Mouse (Mus musculus) adrenal gland (tissue): ENCODE results near the gene Poglut1.

ENCODE experiments used
- intact Hi-C: fragments of 180-260 bp; cut with DNase I; formaldehyde crosslinking; loops from one replicate; pipeline ENCODE4 v1.15.1; 2025

Gene Poglut1

DNA sequence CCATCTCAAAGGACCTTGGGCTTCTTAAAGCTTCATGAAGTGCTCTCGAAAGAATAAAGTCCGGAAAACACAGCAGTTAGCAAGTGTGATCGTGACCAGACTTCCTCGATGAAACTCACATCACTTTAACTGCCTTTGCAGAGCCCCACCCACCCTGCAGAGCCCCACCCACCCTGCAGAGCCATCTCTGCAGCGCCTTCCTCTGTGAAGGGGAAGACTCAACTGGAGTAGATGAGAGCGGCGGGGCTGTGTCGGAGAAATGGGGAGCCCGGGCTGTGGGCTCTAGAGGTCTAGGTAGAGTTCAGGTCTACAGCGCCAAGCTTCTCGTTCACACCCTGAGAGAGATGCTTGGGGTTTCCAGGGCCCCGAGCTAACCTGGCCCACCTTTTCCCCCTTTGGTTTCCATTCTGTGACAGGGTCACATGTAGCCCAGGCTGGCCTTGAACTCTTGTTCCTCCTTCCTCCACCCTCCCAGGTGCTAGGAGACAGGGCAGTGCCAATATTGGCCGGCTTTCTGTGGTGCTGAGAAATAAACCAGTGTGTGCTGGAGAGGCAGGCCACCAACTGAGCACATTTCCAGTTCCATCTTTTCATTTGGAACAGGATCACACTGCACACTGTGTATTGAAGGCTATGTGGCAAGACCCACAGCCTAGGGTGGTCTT, 11.2 kb downstream of the Poglut1 start:
- intact Hi-C loops: loop anchor here (5.0 to 10.0 kb wide), 2 partner anchors 186 to 273 kb away; no protein-coding TSS in a partner anchor

GRCm38 (mm10) chr16:38536544-38537146, 13.4 kb downstream of the Poglut1 start:
- intact Hi-C loops: loop anchor here (5.0 to 10.0 kb wide), 2 partner anchors 188 to 276 kb away; no protein-coding TSS in a partner anchor

DNA sequence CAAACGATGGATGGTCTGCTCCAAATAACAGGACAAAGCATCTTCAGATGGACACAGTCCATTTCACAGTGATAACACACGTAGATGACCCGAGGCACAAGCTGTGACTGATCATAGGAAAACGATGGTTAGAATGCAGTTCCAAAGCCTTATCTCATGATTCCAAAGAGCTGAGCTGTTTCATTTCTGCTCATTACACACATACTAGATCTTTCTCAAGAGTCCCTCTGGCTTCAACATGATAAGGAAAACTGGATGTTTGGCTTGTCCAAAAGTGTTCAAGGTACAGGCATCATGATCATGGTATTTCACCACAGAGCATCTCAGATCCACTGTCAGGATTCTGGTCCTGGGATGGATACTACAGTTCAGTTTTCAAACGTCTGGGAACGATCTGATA, 23.8 kb downstream of the Poglut1 start:
- intact Hi-C loops: no loop called here

DNA sequence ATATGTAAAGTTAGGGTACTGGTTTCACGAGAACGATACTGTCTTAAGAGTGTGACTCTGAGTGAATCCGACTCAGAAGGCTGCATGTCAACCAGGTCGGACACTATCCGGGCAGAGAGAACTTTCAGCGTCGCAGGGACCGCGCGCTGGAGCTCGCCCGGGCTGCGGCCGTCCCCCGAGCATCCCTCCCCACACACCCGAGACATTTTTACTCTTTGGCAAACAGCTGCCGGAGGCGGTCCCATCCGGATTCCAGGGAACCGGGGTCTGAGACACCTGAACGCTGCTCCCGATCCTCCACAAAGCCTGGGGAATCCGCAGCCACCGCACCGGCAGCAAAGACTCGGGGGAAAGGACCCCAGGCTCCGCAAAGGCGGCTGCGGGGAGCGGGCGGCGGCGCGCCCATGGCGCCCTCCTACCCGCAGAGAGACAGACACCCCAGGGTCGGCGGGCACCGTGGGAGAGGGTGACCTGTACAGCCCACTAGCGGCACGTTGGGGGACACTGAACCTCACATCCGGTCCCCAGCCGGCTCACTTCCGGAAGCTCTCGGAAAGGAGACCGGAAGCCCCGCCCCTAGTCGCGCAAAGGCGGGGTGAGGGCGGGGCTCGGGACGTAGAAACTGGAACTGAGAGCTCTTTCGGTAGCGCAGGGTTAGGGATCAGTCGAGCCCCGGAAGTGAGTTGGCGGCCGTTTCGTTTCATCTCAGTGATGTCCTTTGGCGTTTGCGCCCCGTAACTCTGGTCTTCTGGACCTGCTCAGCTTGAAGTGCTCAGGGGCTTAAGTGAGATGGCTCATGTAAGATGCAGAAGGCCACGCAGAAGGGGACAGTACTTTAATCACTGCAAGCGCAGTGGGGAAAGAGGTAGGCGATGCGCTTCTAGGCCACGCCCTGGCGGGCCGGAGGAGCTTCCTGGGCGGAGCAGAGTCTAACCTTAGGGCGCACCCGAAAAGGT, 27.7 kb downstream of the Poglut1 start, which contains the start of gene Timmdc1:
Gene Timmdc1, minus strand, starts transcription at position 535 of the 956 bp plus-strand sequence.
- intact Hi-C loops: no loop called here

DNA sequence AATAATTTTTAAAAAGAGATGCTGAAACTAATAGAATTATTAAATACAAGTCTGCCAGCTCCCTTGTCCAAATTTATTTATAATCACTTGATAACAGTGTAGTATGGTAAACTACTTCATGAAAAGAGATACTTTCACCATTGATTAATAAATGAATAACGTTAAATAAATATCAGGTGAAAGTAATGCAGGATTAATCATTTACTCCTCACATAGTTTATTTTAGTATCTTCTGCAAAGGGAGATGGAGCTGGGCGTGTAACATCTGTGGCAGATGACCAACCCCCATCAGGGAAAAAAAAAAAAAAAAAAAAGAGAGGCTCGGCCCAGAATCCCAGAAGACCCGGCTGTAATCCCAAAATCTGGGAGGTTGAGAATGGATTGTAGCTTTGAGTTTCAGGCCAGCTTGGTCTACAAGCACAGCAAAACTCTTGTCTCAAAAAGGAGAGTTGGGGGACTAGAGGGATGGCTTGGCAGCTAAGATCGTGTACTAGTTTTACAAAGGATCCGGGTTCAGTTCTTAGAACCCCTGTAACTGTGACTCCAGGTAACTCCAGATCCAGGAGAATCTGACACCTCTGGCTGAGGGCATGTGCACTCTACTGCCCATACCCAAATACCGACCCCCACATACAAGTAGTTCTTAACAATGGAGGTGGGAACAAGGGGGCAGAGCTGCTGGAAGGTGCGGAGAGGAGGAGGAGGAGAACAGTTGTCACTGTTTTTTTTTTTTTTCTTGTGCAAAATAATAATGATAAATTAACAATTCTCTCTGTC, 28.7 kb downstream of the Poglut1 start:
- intact Hi-C loops: no loop called here

GRCm38 (mm10) chr16:38519140-38519539, 30.9 kb downstream of the Poglut1 start:
- intact Hi-C loops: no loop called here

DNA sequence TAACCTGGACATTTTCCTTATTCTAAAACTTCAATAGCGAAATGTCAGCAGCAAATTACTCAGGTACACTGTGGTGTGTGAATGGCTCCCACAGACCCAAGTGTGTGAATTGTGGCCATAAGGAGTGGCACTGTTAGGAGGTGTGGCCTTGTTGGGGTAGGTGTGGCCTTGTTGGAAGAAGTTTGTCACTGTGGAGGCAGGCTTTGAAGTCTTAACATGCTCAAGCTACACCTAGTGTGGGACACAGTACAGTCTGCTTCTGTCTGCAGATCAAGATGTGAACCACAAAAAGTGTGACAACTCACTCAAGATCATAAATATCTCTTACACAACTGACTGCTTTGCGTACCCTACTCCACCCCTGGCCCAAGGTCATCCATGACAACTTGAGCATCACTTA, 39.2 kb downstream of the Poglut1 start:
- intact Hi-C loops: no loop called here

GRCm38 (mm10) chr16:38506041-38506634, 43.9 kb downstream of the Poglut1 start:
- intact Hi-C loops: loop anchor here (5.0 to 10.0 kb wide), 2 partner anchors 159 to 511 kb away; partner anchors contain the start of genes Cox17 and Gm21987

- intact Hi-C loops: loop anchor here (10.0 kb wide), 1 partner anchor 509 kb away; no protein-coding TSS in a partner anchor
Measured at GRCm38 (mm10) chr16:38503528-38503927, 46.5 kb downstream of the Poglut1 start.

DNA sequence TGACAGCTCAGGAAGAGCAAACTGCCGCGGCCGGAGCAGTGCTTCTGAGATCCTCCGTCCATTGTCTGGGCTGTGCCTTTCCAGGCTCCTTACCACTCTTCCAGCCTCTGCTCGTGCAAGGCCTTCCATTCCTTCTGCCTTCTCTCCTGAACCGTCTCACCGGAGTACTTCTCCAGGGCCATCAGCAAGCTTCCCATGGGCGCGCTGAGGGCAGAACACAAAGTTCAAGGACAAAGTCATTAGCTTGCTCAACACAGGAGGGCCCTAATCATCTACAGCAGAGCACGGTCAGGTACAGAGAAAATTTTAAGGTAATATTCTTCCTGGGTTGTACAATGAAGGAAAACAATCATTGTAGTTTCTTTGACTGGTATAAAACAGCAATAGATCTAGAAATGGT, 47.6 kb downstream of the Poglut1 start:
- intact Hi-C loops: loop anchor here (10.0 kb wide), 1 partner anchor 508 kb away; no protein-coding TSS in a partner anchor

DNA sequence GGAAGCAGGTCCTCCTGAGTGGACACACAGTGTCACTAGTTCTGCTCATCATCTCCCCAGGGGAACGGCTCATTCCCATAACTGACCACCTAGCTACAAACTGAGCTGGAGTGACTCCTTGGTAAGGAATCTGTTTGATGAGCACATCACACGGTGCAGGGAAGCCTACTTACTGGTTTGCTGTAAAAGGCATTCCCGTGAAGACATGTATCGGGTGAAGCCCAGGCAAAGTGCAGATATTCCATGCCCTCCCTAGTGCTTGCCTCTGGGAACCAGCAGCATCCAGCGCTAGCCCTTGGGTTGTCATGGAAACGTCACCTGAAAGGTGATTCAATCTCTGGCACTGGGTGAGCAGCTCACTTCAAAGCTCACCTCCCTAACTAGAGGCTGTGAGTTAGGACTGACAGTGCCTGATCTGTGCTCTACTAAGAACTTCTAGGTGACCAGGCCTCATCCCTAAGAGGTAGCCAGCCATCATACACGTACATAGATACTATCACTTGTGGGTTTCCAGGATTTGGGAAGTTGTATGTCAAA, 53.4 kb downstream of the Poglut1 start:
- intact Hi-C loops: no loop called here

DNA sequence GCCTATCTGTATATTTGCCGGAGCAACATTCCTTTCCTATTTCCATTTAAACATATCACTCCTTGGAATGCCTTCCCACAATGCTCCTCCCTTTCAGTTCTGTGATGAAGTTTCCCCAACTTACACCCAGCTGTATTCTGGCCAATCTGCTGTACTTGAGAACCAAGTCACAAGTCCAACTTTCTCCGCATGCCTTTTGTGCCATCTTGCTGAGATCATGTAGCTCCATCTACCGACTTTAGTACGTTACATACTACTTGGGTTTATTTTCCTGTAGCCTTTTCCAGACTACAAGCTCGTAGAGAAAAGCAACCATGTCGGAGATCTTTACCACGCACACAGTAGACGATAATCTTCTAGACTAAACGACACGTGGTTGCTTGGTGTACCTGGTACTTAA, 56.2 kb downstream of the Poglut1 start:
- intact Hi-C loops: no loop called here

GRCm38 (mm10) chr16:38492551-38492950, 57.5 kb downstream of the Poglut1 start:
- intact Hi-C loops: no loop called here

DNA sequence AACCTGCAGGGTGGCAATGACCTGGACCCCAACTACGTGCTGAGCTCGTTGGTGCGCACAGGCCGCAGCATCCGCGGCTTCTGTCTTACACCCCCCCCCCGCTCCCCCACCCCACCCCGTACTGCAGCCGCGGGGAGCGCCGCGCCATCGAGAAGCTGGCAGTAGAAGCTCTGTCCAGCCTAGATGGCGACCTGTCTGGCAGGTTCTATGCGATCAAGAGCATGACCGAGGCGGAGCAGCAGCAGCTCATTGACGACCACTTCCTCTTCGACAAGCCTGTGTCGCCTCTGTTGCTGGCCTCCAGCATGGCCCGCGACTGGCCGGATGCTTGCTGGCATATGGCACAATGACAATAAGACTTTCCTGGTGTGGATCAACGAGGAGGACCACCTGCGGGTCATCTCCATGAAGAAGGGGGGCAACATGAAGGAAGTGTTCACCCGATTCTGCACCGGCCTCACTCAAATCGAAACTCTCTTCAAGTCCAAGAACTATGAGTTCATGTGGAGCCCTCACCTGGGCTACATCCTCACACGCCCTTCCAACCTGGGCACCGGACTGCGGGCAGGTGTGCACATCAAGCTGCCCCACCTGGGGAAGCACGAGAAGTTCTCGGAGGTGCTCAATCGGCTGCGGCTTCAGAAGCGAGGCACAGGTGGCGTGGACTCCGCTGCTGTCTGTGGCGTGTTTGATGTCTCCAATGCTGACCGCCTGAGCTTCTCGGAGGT, 66.3 kb downstream of the Poglut1 start:
- intact Hi-C loops: no loop called here

GRCm38 (mm10) chr16:38482780-38483562, 67.1 kb downstream of the Poglut1 start:
- intact Hi-C loops: no loop called here

DNA sequence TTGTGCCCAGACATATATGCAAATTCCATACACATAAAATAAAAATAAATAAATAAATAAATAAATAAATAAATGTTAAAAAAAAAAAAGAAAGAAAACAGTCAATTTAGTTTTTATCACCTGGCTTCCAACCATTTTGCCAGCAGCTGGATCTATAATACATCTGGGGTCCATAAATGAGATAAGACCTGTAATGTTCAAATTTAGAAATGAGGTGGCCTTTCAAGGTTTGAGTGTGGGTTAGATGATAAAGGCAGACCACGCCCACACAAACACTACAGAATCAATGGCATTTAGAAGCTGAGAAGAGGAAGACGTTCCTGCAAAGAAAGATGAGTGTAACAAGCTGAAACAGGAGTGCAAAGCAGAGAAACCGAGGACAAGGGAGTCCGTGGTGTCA, 68.7 kb downstream of the Poglut1 start:
- intact Hi-C loops: no loop called here

DNA sequence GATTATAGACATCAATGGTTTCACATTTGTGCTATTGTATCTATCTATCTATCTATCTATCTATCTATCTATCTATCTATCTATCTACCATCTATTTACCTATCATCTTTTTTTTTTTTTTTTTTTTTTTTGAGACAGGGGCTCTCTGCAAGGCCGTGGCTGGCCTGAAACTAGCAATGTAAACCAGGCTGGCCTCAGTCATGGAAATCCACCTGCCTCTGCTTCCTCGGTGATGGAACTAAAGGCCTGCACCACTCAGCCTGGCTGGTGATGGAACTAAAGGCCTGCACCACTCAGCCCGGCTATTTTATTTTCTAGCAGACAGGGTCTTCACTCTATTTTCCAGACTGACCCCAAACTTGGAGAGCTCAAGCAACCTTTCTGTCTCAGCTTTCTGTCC, 71.8 kb downstream of the Poglut1 start:
- intact Hi-C loops: no loop called here

DNA sequence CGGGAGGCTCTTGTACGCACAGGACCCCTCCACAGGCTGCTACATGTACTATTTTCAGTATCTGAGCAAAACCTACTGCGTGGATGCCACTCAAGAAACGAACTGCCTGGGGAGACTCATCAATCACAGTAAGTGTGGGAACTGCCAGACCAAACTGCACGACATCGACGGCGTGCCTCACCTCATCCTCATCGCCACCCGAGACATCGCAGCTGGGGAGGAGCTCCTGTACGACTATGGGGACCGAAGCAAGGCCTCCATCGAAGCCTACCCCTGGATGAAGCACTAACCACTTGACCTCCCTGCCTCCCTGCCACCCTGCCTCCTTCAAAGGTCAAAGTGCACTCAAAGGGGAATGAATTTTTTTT, 72.8 kb downstream of the Poglut1 start:
- intact Hi-C loops: loop anchor here (2.0 kb wide), 1 partner anchor 100 kb away; no protein-coding TSS in a partner anchor
